Mouse (Mus musculus) intestine, embryonic 14.5 days (tissue): ENCODE results near the gene Nek9. TPM values are rescaled to one million over a fixed set of nuclear protein-coding genes. Genes with fewer than 3 reads are reported as not detected.

Source experiments
- ATAC-seq: fragments of 200-750 bp; cut with Nextera tagmentation; replicated peaks from 2 replicates; pipeline ENCODE4 v1.8.0; 2017; ENCODE audit warnings: low read depth, moderate number of reproducible peaks, moderate TSS enrichment, moderate library complexity; ENCODE audit not compliant: low FRiP score, low TSS enrichment
- DNase-seq: peaks from one replicate; pipeline ENCODE4 v3.0.0-alpha.2; 2018; ENCODE audit warnings: low spot score
- H3K27ac ChIP-seq: fragments of 300-500 bp; sonication (generic); 2 replicates; pipeline ENCODE4 v1.5.1; 2014; ENCODE audit warnings: low read depth, mild to moderate bottlenecking, control low read depth
- H3K27me3 ChIP-seq: fragments of 300-500 bp; sonication (generic); replicated peaks from 2 replicates; pipeline ENCODE4 v1.6.1; 2014; ENCODE audit warnings: low read length, control low read depth; ENCODE audit not compliant: control insufficient read depth, insufficient read depth
- H3K36me3 ChIP-seq: fragments of 300-500 bp; sonication (generic); 2 replicates; pipeline ENCODE4 v1.6.1; 2014; ENCODE audit warnings: low read length, control low read depth; ENCODE audit not compliant: control insufficient read depth, insufficient read depth
- H3K4me1 ChIP-seq: fragments of 300-500 bp; sonication (generic); replicated peaks from 2 replicates; pipeline ENCODE4 v1.6.1; 2014; ENCODE audit warnings: low read length, control low read depth, mixed read lengths; ENCODE audit not compliant: control insufficient read depth, insufficient read depth
- H3K4me2 ChIP-seq: fragments of 300-500 bp; sonication (generic); 2 replicates; pipeline ENCODE4 v1.6.1; 2014; ENCODE audit warnings: low read length
- H3K4me3 ChIP-seq: fragments of 300-500 bp; sonication (generic); 2 replicates; pipeline ENCODE4 v1.5.1; 2014; ENCODE audit warnings: low read depth, low read length, control low read depth, mixed read lengths
- H3K9ac ChIP-seq: fragments of 300-500 bp; sonication (generic); 2 replicates; pipeline ENCODE4 v1.6.1; 2014; ENCODE audit warnings: mild to moderate bottlenecking, low read length
- H3K9me3 ChIP-seq: fragments of 300-500 bp; sonication (generic); 2 replicates; pipeline ENCODE4 v1.6.1; 2016; ENCODE audit warnings: low read length, control low read depth; ENCODE audit not compliant: control insufficient read depth
- WGBS: fragments of 180-500 bp; shearing (Covaris S2); extraction: QIAGEN DNeasy Blood & Tissue Kit; methylation state at CpG from one replicate; pipeline ENCODE4 v1.1.7; 2014; 5-methylcytosine and 5-hydroxymethylcytosine counted together
- polyA plus RNA-seq: library from polyadenylated mRNA; unstranded; fragments of >200 nt; fragmentation: Nextera tagmentation; extraction: Ambion mirVana; gene quantifications from 2 replicates; pipeline ENCODE4 v1.2.1, GENCODE M21; 2014

The Nek9 gene
- polyA plus RNA-seq, 1 experiment from 2014 or later: 16.5 TPM

GRCm38 (mm10) chr12:85298835-85299180 lies 40.4 kb downstream of the Nek9 start:
- H3K4me1 ChIP-seq: peaks cover 4% of the 10 kb centered on the region; the same call in 1 of the 2 replicates
- H3K36me3 ChIP-seq: peaks cover 44% of the 10 kb centered on the region
- peaks cover 12% of the 10 kb centered on the region for H3K9me3 ChIP-seq
- H3K27ac ChIP-seq: no peak overlapping the region
- 77% methylated on average over 1 of the region's 1 CpGs for WGBS
- ATAC-seq (no peak), DNase-seq (no peak)
- H3K9ac ChIP-seq: no peak overlapping the region
- H3K4me3 ChIP-seq: no peak overlapping the region
- no peak overlapping the region for H3K4me2 ChIP-seq
- H3K27me3 ChIP-seq: no peaks in the 10 kb centered on the region

GRCm38 (mm10) chr12:85298127-85298834 lies 40.9 kb downstream of the Nek9 start:
- Histone ChIP-seq H3K27me3 (no peaks in the 10 kb centered on the region), H3K9me3 (peaks cover 15% of the 10 kb centered on the region), H3K9ac (no peak overlapping the region), H3K4me3 (no peak overlapping the region), H3K4me2 (no peak overlapping the region), H3K4me1 (peaks cover 4% of the 10 kb centered on the region; the same call in 1 of the 2 replicates), H3K27ac (no peak overlapping the region), H3K36me3 (peaks cover 39% of the 10 kb centered on the region)
- ATAC-seq: no peak; the same call in 1 of the 2 replicates
- 37% methylated on average over 11 of the region's 11 CpGs for WGBS
- DNase-seq: no peak

GRCm38 (mm10) chr12:85297345-85297997 lies 41.7 kb downstream of the Nek9 start:
- DNase-seq (no peak), ATAC-seq (no peak)
- H3K4me3 ChIP-seq: no peak overlapping the region
- H3K9me3 ChIP-seq: peaks cover 16% of the 10 kb centered on the region
- WGBS: 74% methylated on average over 10 of the region's 10 CpGs
- no peak overlapping the region for H3K4me2 ChIP-seq
- H3K27me3 ChIP-seq: no peaks in the 10 kb centered on the region
- H3K36me3 ChIP-seq: peaks cover 31% of the 10 kb centered on the region
- H3K27ac ChIP-seq: no peak overlapping the region
- H3K9ac ChIP-seq: no peak overlapping the region
- H3K4me1 ChIP-seq: peaks cover 4% of the 10 kb centered on the region; the same call in 1 of the 2 replicates

- WGBS: 79% methylated on average over 5 of the region's 5 CpGs
- no peak overlapping the region for H3K4me2 ChIP-seq
- ATAC-seq (no peak), DNase-seq (no peak)
- H3K36me3 ChIP-seq: peaks cover 26% of the 10 kb centered on the region
- H3K4me3 ChIP-seq: no peak overlapping the region
- H3K4me1 ChIP-seq: peaks cover 4% of the 10 kb centered on the region; the same call in 1 of the 2 replicates
- H3K27me3 ChIP-seq: no peaks in the 10 kb centered on the region
- no peak overlapping the region for H3K27ac ChIP-seq
- H3K9me3 ChIP-seq: peaks cover 16% of the 10 kb centered on the region
- no peak overlapping the region for H3K9ac ChIP-seq
Measured at GRCm38 (mm10) chr12:85296915-85297314, 42.2 kb downstream of the Nek9 start.

- WGBS: 91% methylated on average over 2 of the region's 2 CpGs
- DNase-seq (no peak), ATAC-seq (no peak)
- Histone ChIP-seq H3K4me3 (no peak overlapping the region), H3K4me1 (peaks cover 4% of the 10 kb centered on the region; the same call in 1 of the 2 replicates), H3K9ac (no peak overlapping the region), H3K4me2 (no peak overlapping the region), H3K36me3 (peaks cover 13% of the 10 kb centered on the region), H3K27me3 (no peaks in the 10 kb centered on the region), H3K27ac (no peak overlapping the region), H3K9me3 (peaks cover 16% of the 10 kb centered on the region)
Measured at GRCm38 (mm10) chr12:85295506-85295905, 43.7 kb downstream of the Nek9 start.

DNA sequence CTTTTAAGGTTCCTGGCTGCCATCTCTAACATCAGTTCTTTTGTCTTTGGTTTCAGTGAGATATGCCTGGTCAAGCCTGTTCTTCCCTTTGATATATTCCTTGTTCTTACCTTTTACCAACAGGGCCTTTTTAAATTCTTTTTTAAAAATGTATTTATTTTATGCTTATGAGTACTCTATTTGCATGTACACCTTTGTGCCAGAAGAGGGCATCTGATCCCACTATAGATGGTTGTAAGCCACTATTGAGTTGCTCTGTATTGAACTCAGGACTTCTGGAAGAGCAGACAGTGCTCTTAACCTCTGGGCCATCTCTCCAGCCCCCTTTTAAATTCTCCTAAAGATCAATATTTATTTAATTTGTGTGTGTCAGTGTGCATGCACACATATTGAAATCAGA lies 46.3 kb downstream of the Nek9 start:
- H3K4me2 ChIP-seq: no peak overlapping the region
- no peaks in the 10 kb centered on the region for H3K27me3 ChIP-seq
- H3K9me3 ChIP-seq: peaks cover 16% of the 10 kb centered on the region
- 0 out of 2 replicates have a peak, but pooled peaks cover 5% of the 10 kb centered on the region for H3K36me3 ChIP-seq
- DNase-seq (no peak), ATAC-seq (no peak)
- no peak overlapping the region for H3K9ac ChIP-seq
- H3K4me3 ChIP-seq: no peak overlapping the region
- H3K4me1 ChIP-seq: peaks cover 7% of the 10 kb centered on the region
- H3K27ac ChIP-seq: no peak overlapping the region

DNA sequence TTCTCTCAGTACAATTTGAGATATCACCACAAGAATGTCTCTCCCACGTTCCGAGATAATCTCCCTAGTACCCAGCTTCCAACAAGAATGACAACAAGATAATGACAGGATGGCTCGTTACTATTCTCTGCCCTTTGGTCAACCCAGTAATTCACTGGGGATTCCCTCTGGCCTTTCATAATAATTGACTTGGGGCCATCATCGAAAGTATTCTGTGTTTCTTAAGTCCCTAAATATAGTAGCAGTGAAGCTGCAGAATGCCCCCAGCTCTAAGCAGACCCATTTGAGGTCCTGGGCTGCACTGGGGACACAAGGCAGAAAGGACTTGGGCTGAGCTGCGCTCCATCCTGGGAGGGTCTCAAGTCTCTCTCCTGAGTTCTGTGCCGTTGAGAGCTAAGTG lies 46.9 kb downstream of the Nek9 start:
- Histone ChIP-seq H3K4me2 (no peak overlapping the region), H3K4me3 (no peak overlapping the region), H3K36me3 (no peaks in the 10 kb centered on the region), H3K27ac (no peak overlapping the region), H3K27me3 (no peaks in the 10 kb centered on the region), H3K4me1 (peaks cover 10% of the 10 kb centered on the region), H3K9me3 (peaks cover 16% of the 10 kb centered on the region), H3K9ac (no peak overlapping the region)
- WGBS: 78% methylated on average over 6 of the region's 6 CpGs
- DNase-seq (no peak), ATAC-seq (no peak)

DNA sequence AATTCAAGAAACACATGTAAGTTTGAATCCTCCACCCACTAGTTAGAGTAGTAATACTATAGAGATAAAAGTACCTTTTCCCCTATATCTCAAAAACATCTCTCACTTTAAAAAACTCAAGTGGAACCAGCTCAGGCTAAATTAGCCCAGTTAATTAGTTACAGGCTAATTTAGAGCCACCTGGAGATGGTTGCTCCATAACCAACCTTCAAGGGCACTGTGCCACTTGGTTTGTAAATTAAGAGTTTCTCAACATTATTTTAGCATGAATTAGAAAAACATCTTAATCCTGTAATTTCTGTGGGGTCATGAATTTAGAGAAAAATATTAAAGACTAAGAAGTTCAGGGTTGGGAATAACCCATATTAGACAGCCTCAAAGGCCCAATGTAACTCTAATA lies 47.6 kb downstream of the Nek9 start:
- peaks cover 11% of the 10 kb centered on the region for H3K4me1 ChIP-seq
- H3K4me3 ChIP-seq: no peak overlapping the region
- H3K9me3 ChIP-seq: peaks cover 16% of the 10 kb centered on the region
- no peaks in the 10 kb centered on the region for H3K36me3 ChIP-seq
- ATAC-seq: no peak
- H3K27ac ChIP-seq: no peak overlapping the region
- no peak for DNase-seq
- H3K27me3 ChIP-seq: no peaks in the 10 kb centered on the region
- H3K9ac ChIP-seq: no peak overlapping the region
- no peak overlapping the region for H3K4me2 ChIP-seq

DNA sequence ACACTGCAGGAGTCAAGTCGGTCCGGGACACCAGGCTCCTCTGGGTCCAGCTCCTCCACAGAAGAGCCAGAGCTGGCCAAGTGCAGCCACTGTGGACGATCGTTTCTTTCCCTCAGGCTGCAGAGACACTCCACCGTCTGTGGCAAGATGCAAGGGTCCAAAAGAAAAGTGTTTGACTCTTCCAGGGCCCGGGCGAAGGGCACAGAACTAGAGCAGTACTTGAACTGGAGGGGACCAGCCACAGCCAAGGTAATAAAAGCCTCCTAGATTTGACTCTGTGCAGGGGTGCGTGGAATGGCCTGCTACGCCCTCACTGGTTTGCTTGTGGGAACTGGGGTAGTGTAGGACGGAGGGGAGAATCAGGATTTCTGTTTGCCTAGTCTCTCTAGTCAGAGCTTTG lies 48.5 kb downstream of the Nek9 start:
- H3K9me3 ChIP-seq: peaks cover 16% of the 10 kb centered on the region

More for the DNA sequence above, 48.5 kb downstream of the Nek9 start:
- H3K27ac ChIP-seq: no peak overlapping the region
- ATAC-seq (no peak), DNase-seq (no peak)
- H3K36me3 ChIP-seq: no peaks in the 10 kb centered on the region
- no peaks in the 10 kb centered on the region for H3K27me3 ChIP-seq
- H3K4me2 ChIP-seq: 0 out of 2 replicates have a peak overlapping the region, but pooled peaks have one; percentile 8
- 75% methylated on average over 10 of the region's 10 CpGs for WGBS
- H3K9ac ChIP-seq: no peak overlapping the region
- H3K4me1 ChIP-seq: peaks cover 11% of the 10 kb centered on the region
- H3K4me3 ChIP-seq: no peak overlapping the region
